Mouse (Mus musculus) liver, embryonic 11.5 days (tissue): ENCODE measurements around the gene Syn3. TPM values are rescaled to one million over a fixed set of nuclear protein-coding genes. Genes with fewer than 3 reads are reported as not detected.

Experiments
- ATAC-seq: fragments of 200-750 bp; cut with Nextera tagmentation; replicated peaks from 2 replicates; pipeline ENCODE4 v1.8.0; 2017; ENCODE audit warnings: moderate number of reproducible peaks, mild to moderate bottlenecking, moderate TSS enrichment, moderate library complexity; ENCODE audit not compliant: low FRiP score
- DNase-seq: peaks from one replicate; pipeline ENCODE4 v3.0.0-alpha.2; 2017; ENCODE audit warnings: low spot score
- H3K27ac ChIP-seq: fragments of 300-500 bp; sonication (generic); 2 replicates; pipeline ENCODE4 v1.5.1; 2014; ENCODE audit warnings: mild to moderate bottlenecking, low read depth, low read length, control low read depth
- H3K27me3 ChIP-seq: fragments of 300-500 bp; sonication (generic); replicated peaks from 2 replicates; pipeline ENCODE4 v1.6.1; 2014; ENCODE audit warnings: low read length, mixed read lengths; ENCODE audit not compliant: control insufficient read depth, insufficient read depth
- H3K36me3 ChIP-seq: fragments of 300-500 bp; sonication (generic); 2 replicates; pipeline ENCODE4 v1.6.1; 2014; ENCODE audit warnings: mild to moderate bottlenecking, low read length, moderate library complexity, mixed read lengths; ENCODE audit not compliant: control insufficient read depth, insufficient read depth
- H3K4me1 ChIP-seq: fragments of 300-500 bp; sonication (generic); replicated peaks from 2 replicates; pipeline ENCODE4 v1.6.1; 2014; ENCODE audit warnings: low read length, mixed read lengths; ENCODE audit not compliant: control insufficient read depth, insufficient read depth
- H3K4me2 ChIP-seq: fragments of 300-500 bp; sonication (generic); 2 replicates; pipeline ENCODE4 v1.6.1; 2014; ENCODE audit warnings: mild to moderate bottlenecking, control low read depth, moderate library complexity
- H3K4me3 ChIP-seq: fragments of 300-500 bp; sonication (generic); 2 replicates; pipeline ENCODE4 v1.5.1; 2014; ENCODE audit warnings: low read depth, low read length, control low read depth
- H3K9ac ChIP-seq: fragments of 300-500 bp; sonication (generic); 2 replicates; pipeline ENCODE4 v1.6.1; 2014; ENCODE audit warnings: low read depth, low read length, control low read depth
- H3K9me3 ChIP-seq: fragments of 300-500 bp; sonication (generic); 2 replicates; pipeline ENCODE4 v1.6.1; 2016; ENCODE audit warnings: low read length, inconsistent platforms, mixed read lengths; ENCODE audit not compliant: control insufficient read depth
- WGBS: fragments of 180-500 bp; shearing (Covaris S2); extraction: QIAGEN DNeasy Blood & Tissue Kit; methylation state at CpG from one replicate; pipeline ENCODE4 v1.1.7; 2014; 5-methylcytosine and 5-hydroxymethylcytosine counted together
- polyA plus RNA-seq: library from polyadenylated mRNA; unstranded; fragments of >200 nt; fragmentation: Nextera tagmentation; extraction: Ambion mirVana; gene quantifications from 2 replicates; pipeline ENCODE4 v1.2.1, GENCODE M21; 2014

Syn3 gene
- polyA plus RNA-seq, 1 experiment from 2014 or later: 0.58 TPM

- no peak overlapping the region for H3K4me3 ChIP-seq
- 38% methylated on average over 6 of the region's 6 CpGs for WGBS
- no peak overlapping the region for H3K27ac ChIP-seq
- no peaks in the 10 kb centered on the region for H3K36me3 ChIP-seq
- H3K27me3 ChIP-seq: no peaks in the 10 kb centered on the region
- no peak overlapping the region for H3K4me2 ChIP-seq
- H3K9ac ChIP-seq: no peak overlapping the region
- no peaks in the 10 kb centered on the region for H3K9me3 ChIP-seq
- no peaks in the 10 kb centered on the region for H3K4me1 ChIP-seq
- ATAC-seq (no peak), DNase-seq (no peak)
Observed at GRCm38 (mm10) chr10:86010636-86011035, 488.1 kb downstream of the Syn3 start.

- no peaks in the 10 kb centered on the region for H3K27me3 ChIP-seq
- 81% methylated on average over 2 of the region's 2 CpGs for WGBS
- H3K36me3 ChIP-seq: no peaks in the 10 kb centered on the region
- H3K27ac ChIP-seq: no peak overlapping the region
- no peak overlapping the region for H3K9ac ChIP-seq
- no peak for ATAC-seq
- no peaks in the 10 kb centered on the region for H3K9me3 ChIP-seq
- DNase-seq: no peak
- H3K4me3 ChIP-seq: no peak overlapping the region
- H3K4me1 ChIP-seq: no peaks in the 10 kb centered on the region
- H3K4me2 ChIP-seq: no peak overlapping the region
Observed at GRCm38 (mm10) chr10:86009688-86010087, 489.0 kb downstream of the Syn3 start.

GRCm38 (mm10) chr10:86006455-86006854, 492.2 kb downstream of the Syn3 start:
- no peaks in the 10 kb centered on the region for H3K36me3 ChIP-seq
- H3K4me1 ChIP-seq: no peaks in the 10 kb centered on the region
- WGBS: 74% methylated on average over 5 of the region's 5 CpGs
- no peak overlapping the region for H3K9ac ChIP-seq
- no peak overlapping the region for H3K4me2 ChIP-seq
- ATAC-seq (no peak), DNase-seq (no peak)
- H3K27me3 ChIP-seq: no peaks in the 10 kb centered on the region
- H3K4me3 ChIP-seq: no peak overlapping the region
- H3K27ac ChIP-seq: no peak overlapping the region
- no peaks in the 10 kb centered on the region for H3K9me3 ChIP-seq

Other genes with a start within 250 kb of the Syn3 start
- 32.3 and 33.2 TPM in 2 replicates for gene Timp3, start 198.5 kb downstream of the Syn3 start, polyA plus RNA-seq
- 595 and 612 TPM in 2 replicates for gene Hsp90b1, start 206.6 kb upstream of the Syn3 start, polyA plus RNA-seq
- 1.2 and 2.0 TPM in 2 replicates for gene Ttc41, start 206.9 kb upstream of the Syn3 start, polyA plus RNA-seq